Mouse (Mus musculus): ENCODE results near the gene Kazald1. TPM values are rescaled to one million over a fixed set of nuclear protein-coding genes. Genes with fewer than 3 reads are reported as not detected.
A peak's percentile ranks its signal among the peaks of the same experiment; 100 is the strongest.

Gene Kazald1
- polyA plus RNA-seq, 1 experiment from 2014 or later: 2.9 TPM

DNA sequence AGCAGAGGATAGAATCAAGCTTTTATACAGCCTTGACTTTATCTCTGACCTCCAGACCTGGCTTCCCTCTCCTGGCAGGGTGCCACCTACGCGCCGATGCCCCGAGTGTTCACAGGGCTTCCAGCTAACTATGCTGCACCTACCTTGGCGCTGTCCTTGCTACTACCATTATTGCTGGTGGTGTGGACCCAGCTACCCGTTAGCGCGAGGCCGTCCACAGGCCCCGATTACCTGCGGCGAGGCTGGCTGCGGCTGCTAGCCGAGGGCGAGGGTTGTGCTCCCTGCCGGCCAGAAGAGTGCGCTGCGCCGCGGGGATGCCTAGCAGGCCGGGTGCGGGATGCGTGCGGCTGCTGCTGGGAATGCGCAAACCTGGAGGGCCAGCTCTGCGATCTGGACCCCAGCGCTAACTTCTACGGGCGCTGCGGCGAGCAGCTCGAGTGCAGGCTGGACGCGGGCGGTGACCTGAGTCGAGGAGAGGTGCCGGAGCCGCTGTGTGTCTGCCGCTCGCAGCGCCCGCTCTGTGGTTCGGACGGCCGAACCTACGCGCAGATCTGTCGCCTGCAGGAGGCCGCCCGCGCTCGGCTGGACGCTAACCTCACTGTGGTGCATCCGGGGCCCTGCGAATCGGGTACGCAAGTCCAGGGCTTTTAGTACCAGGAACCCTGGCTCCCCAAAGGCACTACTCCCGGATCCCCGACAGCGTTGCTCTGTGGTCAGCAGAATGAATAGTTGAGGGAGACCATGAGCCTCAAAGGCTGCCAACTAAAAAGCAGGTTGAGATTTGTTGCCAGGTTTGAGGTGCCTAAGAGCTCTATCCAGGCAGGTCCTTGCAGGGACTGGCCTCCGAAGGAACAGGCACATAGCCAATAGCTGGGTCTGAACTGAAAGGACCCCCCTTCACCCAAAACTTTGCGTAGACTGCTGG lies 1.8 kb downstream of the Kazald1 start:
- ATAC-seq (replicated peaks; ENCODE audit: insufficient number of reproducible peaks, low FRiP score, low TSS enrichment, low read depth) (no peak), DNase-seq (ENCODE audit: low spot score) (peak; percentile 70)
- Histone ChIP-seq H3K9me3 (replicated peaks; ENCODE audit: control insufficient read depth, low read length) (no peaks in the 10 kb centered on the region), H3K4me3 (ENCODE audit: low read depth, low read length) (peak overlapping the region; percentile 30), H3K9ac (replicated peaks; ENCODE audit: low read length) (peak overlapping the region; percentile 51), H3K27ac (replicated peaks; ENCODE audit: low read depth, low read length) (no peak overlapping the region), H3K36me3 (replicated peaks; ENCODE audit: control insufficient read depth, insufficient read depth, low read depth, low read length) (no peaks in the 10 kb centered on the region), H3K27me3 (ENCODE audit: control insufficient read depth, insufficient read depth, low read length) (peaks cover 46% of the 10 kb centered on the region), H3K4me1 (ENCODE audit: control insufficient read depth, insufficient read depth, low read length) (peaks cover 11% of the 10 kb centered on the region), H3K4me2 (ENCODE audit: low read depth, low read length) (peak overlapping the region; percentile 43)
- WGBS: 1% methylated on average over 62 of the region's 62 CpGs

DNA sequence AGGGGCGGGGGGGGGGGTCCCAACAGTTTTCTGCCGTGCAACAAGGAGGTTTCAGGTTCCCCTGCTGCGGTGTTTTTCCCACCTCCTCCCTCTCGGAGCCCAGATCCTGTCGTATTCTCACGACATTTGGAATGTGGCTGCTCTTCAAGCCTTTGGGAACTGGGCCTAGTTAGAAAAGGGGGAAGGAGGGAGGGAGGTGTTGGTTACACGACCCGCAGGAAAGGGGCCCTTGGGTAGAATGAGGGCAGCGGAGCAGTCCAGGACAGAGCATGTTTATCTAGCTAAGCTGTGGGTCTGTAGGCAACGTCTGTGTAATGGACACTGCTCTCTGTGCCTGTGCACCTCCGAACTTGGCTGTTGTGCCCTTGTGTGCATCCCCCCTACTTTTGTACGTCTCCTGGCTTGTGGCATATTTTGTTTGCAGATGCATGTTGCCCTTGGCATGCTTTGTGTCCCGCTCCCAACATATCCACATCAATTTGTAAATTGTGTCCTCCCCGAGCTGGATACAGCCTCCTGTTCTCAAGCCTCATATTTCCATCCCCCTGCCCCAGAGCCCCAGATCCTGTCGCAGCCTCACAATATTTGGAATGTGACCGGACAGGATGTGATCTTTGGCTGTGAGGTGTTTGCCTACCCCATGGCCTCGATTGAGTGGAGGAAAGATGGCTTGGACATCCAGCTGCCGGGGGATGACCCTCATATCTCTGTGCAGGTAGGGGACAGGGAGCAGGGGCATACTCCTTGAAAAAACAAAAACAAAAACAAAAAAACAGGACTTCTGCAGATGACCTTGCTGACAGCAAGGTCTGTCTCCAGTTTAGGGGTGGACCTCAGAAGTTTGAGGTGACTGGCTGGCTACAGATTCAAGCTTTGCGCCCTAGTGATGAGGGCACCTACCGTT lies 3.0 kb downstream of the Kazald1 start:
- H3K27ac ChIP-seq (replicated peaks; ENCODE audit: low read depth, low read length): no peak overlapping the region
- peaks cover 11% of the 10 kb centered on the region for H3K4me1 ChIP-seq (ENCODE audit: control insufficient read depth, insufficient read depth, low read length)
- H3K9me3 ChIP-seq (replicated peaks; ENCODE audit: control insufficient read depth, low read length): no peaks in the 10 kb centered on the region
- H3K27me3 ChIP-seq (ENCODE audit: control insufficient read depth, insufficient read depth, low read length): peaks cover 46% of the 10 kb centered on the region
- H3K4me3 ChIP-seq (ENCODE audit: low read depth, low read length): no peak overlapping the region
- H3K9ac ChIP-seq (replicated peaks; ENCODE audit: low read length): no peak overlapping the region
- no peak for ATAC-seq (replicated peaks; ENCODE audit: insufficient number of reproducible peaks, low FRiP score, low TSS enrichment, low read depth)
- no peaks in the 10 kb centered on the region for H3K36me3 ChIP-seq (replicated peaks; ENCODE audit: control insufficient read depth, insufficient read depth, low read depth, low read length)
- no peak for DNase-seq (ENCODE audit: low spot score)
- peak overlapping the region; percentile 16; the same call in 1 of the 2 replicates for H3K4me2 ChIP-seq (ENCODE audit: low read depth, low read length)
- 4% methylated on average over 20 of the region's 20 CpGs for WGBS

DNA sequence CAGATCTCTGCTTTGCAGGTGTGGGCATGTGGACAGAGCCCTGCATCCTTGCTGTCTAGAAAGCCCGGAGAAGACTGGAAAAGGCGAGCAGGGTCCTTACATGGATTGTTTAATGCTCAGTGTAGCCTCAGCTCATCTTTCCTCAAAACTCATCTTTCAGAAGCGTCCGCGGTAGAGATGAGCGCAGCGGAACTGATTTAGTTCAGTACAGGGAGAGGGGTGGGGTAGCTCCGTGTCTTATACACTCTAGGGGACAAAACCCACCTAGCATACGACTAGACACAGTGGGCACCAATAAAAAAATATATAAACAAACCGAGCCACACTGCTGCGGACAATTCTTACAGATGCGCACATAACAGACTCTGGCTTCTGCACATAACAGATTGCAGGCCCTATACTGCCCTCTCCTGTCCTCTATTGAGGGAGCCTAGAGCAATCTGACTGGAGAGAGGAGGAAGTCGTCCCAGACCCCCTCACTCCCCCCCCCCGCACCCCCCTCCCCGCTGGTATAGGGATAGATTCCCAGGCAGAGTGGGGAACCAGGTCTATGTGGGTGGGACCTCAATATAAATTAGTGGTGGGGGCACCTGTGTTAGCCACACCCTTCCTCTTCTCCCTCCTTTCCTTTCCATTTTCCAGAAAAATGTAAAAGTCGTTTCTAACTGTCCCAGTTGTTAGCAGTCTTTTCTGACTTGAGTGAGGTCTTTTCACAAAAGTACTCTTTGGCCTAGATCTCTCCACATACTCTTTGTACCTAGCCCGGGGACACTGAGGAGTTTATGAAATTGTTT lies 4.1 kb downstream of the Kazald1 start:
- H3K9ac ChIP-seq (replicated peaks; ENCODE audit: low read length): no peak overlapping the region
- H3K4me3 ChIP-seq (ENCODE audit: low read depth, low read length): peak overlapping the region; percentile 27; the same call in 1 of the 2 replicates
- H3K36me3 ChIP-seq (replicated peaks; ENCODE audit: control insufficient read depth, insufficient read depth, low read depth, low read length): no peaks in the 10 kb centered on the region
- peaks cover 11% of the 10 kb centered on the region for H3K4me1 ChIP-seq (ENCODE audit: control insufficient read depth, insufficient read depth, low read length)
- H3K27me3 ChIP-seq (ENCODE audit: control insufficient read depth, insufficient read depth, low read length): peaks cover 46% of the 10 kb centered on the region
- 4% methylated on average over 17 of the region's 17 CpGs for WGBS
- H3K4me2 ChIP-seq (ENCODE audit: low read depth, low read length): peak overlapping the region; percentile 44
- no peaks in the 10 kb centered on the region for H3K9me3 ChIP-seq (replicated peaks; ENCODE audit: control insufficient read depth, low read length)
- ATAC-seq (replicated peaks; ENCODE audit: insufficient number of reproducible peaks, low FRiP score, low TSS enrichment, low read depth) (no peak), DNase-seq (ENCODE audit: low spot score) (peak; percentile 64)
- H3K27ac ChIP-seq (replicated peaks; ENCODE audit: low read depth, low read length): no peak overlapping the region

DNA sequence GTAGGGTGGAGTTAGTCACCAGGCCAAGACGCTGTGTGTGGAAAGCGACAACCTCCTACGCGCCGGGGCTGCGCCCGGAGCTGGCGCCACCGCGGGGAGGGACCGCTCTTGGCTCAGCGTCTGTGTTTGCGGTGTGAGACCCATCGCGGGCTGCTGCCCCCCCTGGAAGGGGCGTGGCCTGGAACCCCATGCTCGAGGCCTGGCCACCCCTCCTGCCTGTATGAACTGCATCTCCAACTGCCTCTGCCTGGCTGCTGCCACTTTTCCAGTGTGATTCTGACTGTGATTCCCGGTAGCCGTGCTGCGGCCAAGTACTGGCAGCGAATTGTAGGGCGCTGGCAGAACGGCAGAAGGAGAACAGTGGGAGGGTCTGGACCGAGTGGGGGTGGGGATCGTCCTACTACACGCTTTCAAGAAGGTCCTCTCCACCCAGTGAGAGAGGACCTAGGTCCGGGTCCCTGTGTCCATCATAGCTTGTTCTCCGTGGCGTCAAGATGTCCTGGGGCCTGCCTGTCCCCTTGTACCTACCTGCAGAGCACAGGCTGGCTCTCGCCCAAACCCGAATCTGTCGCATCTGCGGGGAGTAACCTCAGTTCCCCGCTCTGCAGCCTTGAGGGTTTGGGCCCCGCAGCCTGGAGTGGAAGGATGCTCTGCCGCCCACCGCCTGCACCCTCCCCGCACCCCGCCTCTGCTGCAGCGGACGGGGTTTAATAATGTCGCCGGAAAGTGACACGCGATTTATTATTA lies 4.9 kb downstream of the Kazald1 start:
- WGBS: under 1% methylated on average over 45 of the region's 45 CpGs
- Histone ChIP-seq H3K27me3 (ENCODE audit: control insufficient read depth, insufficient read depth, low read length) (peaks cover 46% of the 10 kb centered on the region), H3K9ac (replicated peaks; ENCODE audit: low read length) (peak overlapping the region; percentile 35), H3K4me2 (ENCODE audit: low read depth, low read length) (peak overlapping the region; percentile 44), H3K4me1 (ENCODE audit: control insufficient read depth, insufficient read depth, low read length) (peaks cover 11% of the 10 kb centered on the region), H3K36me3 (replicated peaks; ENCODE audit: control insufficient read depth, insufficient read depth, low read depth, low read length) (no peaks in the 10 kb centered on the region), H3K9me3 (replicated peaks; ENCODE audit: control insufficient read depth, low read length) (no peaks in the 10 kb centered on the region), H3K4me3 (ENCODE audit: low read depth, low read length) (peak overlapping the region; percentile 27), H3K27ac (replicated peaks; ENCODE audit: low read depth, low read length) (no peak overlapping the region)
- DNase-seq (ENCODE audit: low spot score) (no peak), ATAC-seq (replicated peaks; ENCODE audit: insufficient number of reproducible peaks, low FRiP score, low TSS enrichment, low read depth) (no peak; the same call in 1 of the 2 replicates)

DNA sequence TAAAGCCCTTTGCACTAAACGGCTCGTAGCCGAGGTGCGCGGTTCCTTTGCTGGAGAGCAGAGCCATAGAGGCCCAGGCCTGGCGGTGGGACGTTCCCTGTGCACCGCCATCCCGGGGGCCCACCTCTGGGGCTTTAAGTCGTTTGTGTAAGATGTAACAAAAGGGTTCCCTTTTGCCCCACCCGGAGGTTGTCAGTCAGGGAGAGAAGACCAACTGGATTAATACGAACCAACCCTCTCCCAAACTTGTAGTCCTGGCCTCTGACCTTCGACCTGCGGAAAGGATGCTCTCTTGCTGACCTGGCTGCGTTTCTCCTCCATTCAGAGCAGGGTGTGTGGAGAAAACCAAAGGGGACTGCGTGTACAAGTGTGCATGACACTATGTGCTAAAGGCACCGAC lies 5.7 kb downstream of the Kazald1 start:
- H3K9me3 ChIP-seq (replicated peaks; ENCODE audit: control insufficient read depth, low read length): no peaks in the 10 kb centered on the region
- H3K4me3 ChIP-seq (ENCODE audit: low read depth, low read length): peak overlapping the region; percentile 5; the same call in 1 of the 2 replicates
- no peak for DNase-seq (ENCODE audit: low spot score)
- H3K27me3 ChIP-seq (ENCODE audit: control insufficient read depth, insufficient read depth, low read length): peaks cover 46% of the 10 kb centered on the region
- ATAC-seq (replicated peaks; ENCODE audit: insufficient number of reproducible peaks, low FRiP score, low TSS enrichment, low read depth): no peak
- no peak overlapping the region for H3K9ac ChIP-seq (replicated peaks; ENCODE audit: low read length)
- H3K27ac ChIP-seq (replicated peaks; ENCODE audit: low read depth, low read length): no peak overlapping the region
- H3K4me1 ChIP-seq (ENCODE audit: control insufficient read depth, insufficient read depth, low read length): peaks cover 11% of the 10 kb centered on the region
- H3K4me2 ChIP-seq (ENCODE audit: low read depth, low read length): peak overlapping the region; percentile 21; the same call in 1 of the 2 replicates
- H3K36me3 ChIP-seq (replicated peaks; ENCODE audit: control insufficient read depth, insufficient read depth, low read depth, low read length): no peaks in the 10 kb centered on the region
- WGBS: under 1% methylated on average over 17 of the region's 17 CpGs

DNA sequence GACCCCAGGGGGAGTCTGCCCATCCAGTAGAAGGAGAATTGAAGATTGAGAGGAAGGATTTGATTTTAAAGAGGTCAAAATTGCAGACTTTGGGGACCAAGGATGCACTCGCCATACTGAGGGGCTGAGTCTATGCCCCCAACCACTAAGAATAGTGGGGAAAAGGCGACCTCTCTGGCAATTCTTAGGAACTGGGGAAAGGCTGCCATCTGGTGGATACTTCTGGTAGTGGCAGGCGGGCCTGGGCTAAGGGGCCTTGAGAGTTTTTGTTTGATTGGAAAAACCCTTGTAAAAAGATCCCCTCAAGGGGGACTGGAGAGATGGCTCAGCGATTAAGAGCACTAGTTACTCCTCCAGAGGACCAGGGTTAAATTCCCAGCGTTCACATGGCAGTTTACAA lies 6.2 kb downstream of the Kazald1 start:
- H3K4me3 ChIP-seq (ENCODE audit: low read depth, low read length): no peak overlapping the region
- 0% methylated on average over 5 of the region's 5 CpGs for WGBS

More for the DNA sequence above, 6.2 kb downstream of the Kazald1 start:
- Histone ChIP-seq H3K36me3 (replicated peaks; ENCODE audit: control insufficient read depth, insufficient read depth, low read depth, low read length) (no peaks in the 10 kb centered on the region), H3K4me1 (ENCODE audit: control insufficient read depth, insufficient read depth, low read length) (peaks cover 11% of the 10 kb centered on the region), H3K27ac (replicated peaks; ENCODE audit: low read depth, low read length) (no peak overlapping the region), H3K9ac (replicated peaks; ENCODE audit: low read length) (no peak overlapping the region), H3K4me2 (ENCODE audit: low read depth, low read length) (no peak overlapping the region), H3K9me3 (replicated peaks; ENCODE audit: control insufficient read depth, low read length) (no peaks in the 10 kb centered on the region), H3K27me3 (ENCODE audit: control insufficient read depth, insufficient read depth, low read length) (peaks cover 43% of the 10 kb centered on the region)
- ATAC-seq (replicated peaks; ENCODE audit: insufficient number of reproducible peaks, low FRiP score, low TSS enrichment, low read depth): no peak
- DNase-seq (ENCODE audit: low spot score): peak; percentile 89

Data from embryonic facial prominence, embryonic 11.5 days (tissue).